Comparison of ENCODE assay signal across 18 mouse cellular contexts in genomic region chr7:126690737-126691136, GRCm38 (mm10). TPM values are rescaled to one million over a fixed set of nuclear protein-coding genes. Genes with fewer than 3 reads are reported as not detected.
A peak's percentile ranks its signal among the peaks of the same experiment; 100 is the strongest.
DNase-seq lines count a peak whose midpoint lies in the region; TF ChIP-seq lines count a peak whose summit lies in the region.
"Had no signal": no experiment of that assay in that cellular context is flagged by ENCODE, and none has a peak within 500 bp of the region (broad histone marks: within the 10 kb centered on the region; RNA-seq: fewer than 3 reads in every experiment).

No protein-coding gene starts in this region.

- no peak for TF ChIP-seq CTCF in liver, adult 2 months (IDR thresholded peaks at IDR 0.05; ENCODE audit: low read depth, low read length)

- peak overlapping the region; percentile 12 for H3K9ac ChIP-seq in liver, adult 2 months (ENCODE audit: low read depth, low read length)
- H3K9ac ChIP-seq: forebrain, embryonic 13.5 days; forebrain, postnatal 0 days; heart, embryonic 13.5 days; hindbrain, embryonic 15.5 days had no signal

- DNase-seq in kidney, adult 18-20 months, result peak; percentile 48
- no peak for DNase-seq in kidney, postnatal 10 days
- DNase-seq in liver, adult 2 months (ENCODE audit: extremely low read depth, low read depth, low spot score), result peak; percentile 97
- DNase-seq in liver, result no peak
- DNase-seq in kidney, postnatal 25 days, result peak; percentile 66 to 85
- DNase-seq in embryo, embryonic 9.5 days (ENCODE audit: extremely low spot score), result no peak
- DNase-seq: adrenal gland, adult 8-10 months; adrenal gland, postnatal 36 days; cerebellum, adult 11 months; cerebellum, adult 8-10 months; cerebellum, postnatal 25 days; forebrain, postnatal 0 days; gastrocnemius, postnatal 14 days; heart, postnatal 36 days had no signal

- TF ChIP-seq POLR2A in liver, adult 2 months (IDR thresholded peaks at IDR 0.05; ENCODE audit: extremely low read depth, insufficient read depth, low read length), result no peak

- peak overlapping the region; percentile 83 for H3K27ac ChIP-seq in liver, adult 2 months (replicated peaks; ENCODE audit: insufficient read depth, low read depth, low read length)
- H3K27ac ChIP-seq: embryonic facial prominence, embryonic 10.5 days; forebrain, embryonic 13.5 days; heart, embryonic 13.5 days; hindbrain, embryonic 15.5 days had no signal

- no peak overlapping the region for H3K4me3 ChIP-seq in liver, adult 2 months (ENCODE audit: insufficient read depth, low read depth, low read length)
- H3K4me3 ChIP-seq: embryonic facial prominence, embryonic 10.5 days; forebrain, embryonic 13.5 days; heart, embryonic 13.5 days; hindbrain, embryonic 15.5 days had no signal

- peaks cover 29% of the 10 kb centered on the region for H3K4me1 ChIP-seq in liver, adult 2 months (ENCODE audit: control insufficient read depth, insufficient read depth, low read length)

- H3K79me2 ChIP-seq in liver, adult 2 months (ENCODE audit: control insufficient read depth, insufficient read depth, low read length), result no peaks in the 10 kb centered on the region

- no peaks in the 10 kb centered on the region for H3K27me3 ChIP-seq in liver, adult 2 months (ENCODE audit: control insufficient read depth, insufficient read depth, low read length)
- H3K27me3 ChIP-seq: forebrain, embryonic 13.5 days; heart, embryonic 13.5 days; hindbrain, embryonic 15.5 days had no signal

- no peaks in the 10 kb centered on the region for H3K36me3 ChIP-seq in liver, adult 2 months (ENCODE audit: control insufficient read depth, insufficient read depth, low read length)

- WGBS in liver, adult 2 months, result 27% methylated on average over 3 of the region's 3 CpGs

RNA-seq across cellular contexts. Expression of gene Bola2, which starts 4.5 kb away (rescaled TPM):
- total RNA-seq in liver, adult 2 months (2014; rRNA removed), result 15.6 and 20.5 TPM in 2 replicates
- polyA plus RNA-seq in liver, adult 2 months (2012; rRNA removed), result 35.6 and 37.7 TPM in 2 replicates

RNA-seq across cellular contexts. Expression of gene Slx1b, which starts 4.8 kb away (rescaled TPM):
- 4.1 and 4.6 TPM in 2 replicates for total RNA-seq in liver, adult 2 months (2014; rRNA removed)
- 11.3 and 15.4 TPM in 2 replicates for polyA plus RNA-seq in liver, adult 2 months (2012; rRNA removed)

RNA-seq across cellular contexts. Expression of gene Sult1a1, which starts 14.5 kb away (rescaled TPM):
- total RNA-seq in liver, adult 2 months (2014; rRNA removed), result 661 and 727 TPM in 2 replicates
- 566 and 586 TPM in 2 replicates for polyA plus RNA-seq in liver, adult 2 months (2012; rRNA removed)

RNA-seq across cellular contexts. Expression of gene Coro1a, which starts 16.9 kb away (rescaled TPM):
- 7.7 and 9.0 TPM in 2 replicates for total RNA-seq in liver, adult 2 months (2014; rRNA removed)
- polyA plus RNA-seq in liver, adult 2 months (2012; rRNA removed), result 10.6 and 22.7 TPM in 2 replicates

RNA-seq across cellular contexts. Expression of gene Sgf29, which starts 41.6 kb away (rescaled TPM):
- total RNA-seq in liver, adult 2 months (2014; rRNA removed), result 7.7 and 10.7 TPM in 2 replicates
- polyA plus RNA-seq in liver, adult 2 months (2012; rRNA removed), result 34.7 and 54.2 TPM in 2 replicates

Comparison
In these comparisons a context has a peak if more than half of its experiments do, and no peak if none do; other contexts are left out.
1. DNase-seq: peak in kidney, adult 18-20 months (single experiment), liver, adult 2 months (single experiment) and kidney, postnatal 25 days (2 of 2); none in kidney, postnatal 10 days (single experiment), liver (single experiment) and embryo, embryonic 9.5 days (single experiment).